In the genomic region with DNA sequence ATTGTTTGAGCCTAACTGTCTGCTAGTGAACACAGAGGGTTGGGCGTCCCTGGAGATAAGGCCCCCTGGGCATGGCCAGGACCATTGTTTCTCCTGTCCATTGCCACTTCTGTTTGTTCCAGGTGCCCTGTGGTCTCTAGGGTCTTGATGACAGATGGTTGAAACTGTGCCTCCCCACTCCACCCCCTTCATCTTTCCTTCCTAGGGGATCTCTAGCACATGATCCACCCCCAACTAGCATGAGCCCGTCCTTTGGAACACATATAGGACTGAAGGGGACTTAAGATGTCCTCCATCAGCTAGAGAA, we compare ENCODE assay signal across 9 mouse cellular contexts. TPM values are rescaled to one million over a fixed set of nuclear protein-coding genes. Genes with fewer than 3 reads are reported as not detected.
A peak's percentile ranks its signal among the peaks of the same experiment; 100 is the strongest.
DNase-seq lines count a peak whose midpoint lies in the region; ATAC-seq and TF ChIP-seq lines count a peak whose summit lies in the region.
"Had no signal": no experiment of that assay in that cellular context is flagged by ENCODE, and none has a peak within 500 bp of the region (broad histone marks: within the 10 kb centered on the region; RNA-seq: fewer than 3 reads in every experiment).

No protein-coding gene starts in this region.

- intact Hi-C loops in left cerebral cortex, postnatal 4 days (cut with DNase I) = no loop called here
- intact Hi-C loops in left cerebral cortex, postnatal 36 days (cut with DNase I) = no loop called here

- 60% methylated on average over 2 of the region's 2 CpGs for WGBS in midbrain, embryonic 10.5 days
- 61% methylated on average over 2 of the region's 2 CpGs for WGBS in midbrain, postnatal 0 days
- 42% methylated on average over 2 of the region's 2 CpGs for WGBS in limb, embryonic 15.5 days
- 53% methylated on average over 2 of the region's 2 CpGs for WGBS in stomach, embryonic 16.5 days

- H3K9ac ChIP-seq in midbrain, postnatal 0 days (replicated peaks; ENCODE audit: low read length, poor library complexity, severe bottlenecking) = no peak overlapping the region
- H3K9ac ChIP-seq in limb, embryonic 15.5 days = no peak overlapping the region
- peak overlapping the region; percentile 90 for H3K9ac ChIP-seq in stomach, embryonic 16.5 days (ENCODE audit: low read length)

- no peaks in the 10 kb centered on the region for H3K9me3 ChIP-seq in erythroblast, embryonic 14.5 days (ENCODE audit: control insufficient read depth, low read length)
- no peaks in the 10 kb centered on the region for H3K9me3 ChIP-seq in midbrain, embryonic 10.5 days (replicated peaks)
- no peaks in the 10 kb centered on the region for H3K9me3 ChIP-seq in midbrain, postnatal 0 days (ENCODE audit: low read length)
- H3K9me3 ChIP-seq in limb, embryonic 15.5 days = no peaks in the 10 kb centered on the region
- H3K9me3 ChIP-seq in stomach, embryonic 16.5 days (replicated peaks; ENCODE audit: control insufficient read depth, low read length) = no peaks in the 10 kb centered on the region

- ATAC-seq in erythroblast, adult 5-6 weeks (replicated peaks; ENCODE audit: low FRiP score, poor library complexity, severe bottlenecking) = no peak
- ATAC-seq in midbrain, postnatal 0 days (ENCODE audit: low FRiP score) = no peak
- ATAC-seq in limb, embryonic 15.5 days (ENCODE audit: insufficient number of reproducible peaks, low FRiP score, low TSS enrichment, low read depth) = no peak
- ATAC-seq in stomach, embryonic 16.5 days (ENCODE audit: insufficient read depth, low FRiP score) = no peak

- H3K4me3 ChIP-seq in erythroblast, embryonic 14.5 days (replicated peaks) = peak overlapping the region; percentile 74
- H3K4me3 ChIP-seq in midbrain, embryonic 10.5 days = peak overlapping the region; percentile 69
- no peak overlapping the region for H3K4me3 ChIP-seq in midbrain, postnatal 0 days (ENCODE audit: low read depth, low read length)
- peak overlapping the region; percentile 98; the same call in 1 of the 2 replicates for H3K4me3 ChIP-seq in limb, embryonic 15.5 days
- peak overlapping the region; percentile 79; the same call in 1 of the 2 replicates for H3K4me3 ChIP-seq in stomach, embryonic 16.5 days (replicated peaks; ENCODE audit: low read length)

- peaks cover 96% of the 10 kb centered on the region for H3K4me1 ChIP-seq in erythroblast, embryonic 14.5 days (ENCODE audit: control insufficient read depth)
- peaks cover 47% of the 10 kb centered on the region for H3K4me1 ChIP-seq in midbrain, embryonic 10.5 days
- H3K4me1 ChIP-seq in midbrain, postnatal 0 days (ENCODE audit: insufficient read depth, low read length) = peaks cover 4% of the 10 kb centered on the region; the same call in 1 of the 2 replicates
- H3K4me1 ChIP-seq in limb, embryonic 15.5 days = peaks cover 40% of the 10 kb centered on the region
- H3K4me1 ChIP-seq in stomach, embryonic 16.5 days (ENCODE audit: control insufficient read depth, insufficient read depth, low read length) = peaks cover 35% of the 10 kb centered on the region

- DNase-seq in midbrain, embryonic 10.5 days (ENCODE audit: low spot score) = no peak
- DNase-seq in midbrain, postnatal 0 days (ENCODE audit: low spot score) = no peak
- no peak for DNase-seq in left cerebral cortex, postnatal 4 days
- no peak for DNase-seq in left cerebral cortex, postnatal 36 days (ENCODE audit: low spot score in 2 of 2)

- no peak overlapping the region for H3K4me2 ChIP-seq in midbrain, postnatal 0 days (ENCODE audit: low read depth, low read length, poor library complexity, severe bottlenecking)
- H3K4me2 ChIP-seq in limb, embryonic 15.5 days = peak overlapping the region; percentile 71
- peak overlapping the region; percentile 63 for H3K4me2 ChIP-seq in stomach, embryonic 16.5 days (ENCODE audit: low read depth, low read length)

- H3K36me3 ChIP-seq in erythroblast, embryonic 14.5 days (ENCODE audit: control insufficient read depth) = peaks cover 27% of the 10 kb centered on the region
- H3K36me3 ChIP-seq in midbrain, embryonic 10.5 days = no peaks in the 10 kb centered on the region
- no peaks in the 10 kb centered on the region for H3K36me3 ChIP-seq in midbrain, postnatal 0 days (ENCODE audit: insufficient read depth, low read length)
- H3K36me3 ChIP-seq in limb, embryonic 15.5 days = peaks cover 7% of the 10 kb centered on the region; the same call in 1 of the 2 replicates
- no peaks in the 10 kb centered on the region for H3K36me3 ChIP-seq in stomach, embryonic 16.5 days (ENCODE audit: control insufficient read depth, insufficient read depth, low read length)

- H3K27ac ChIP-seq in midbrain, embryonic 10.5 days (replicated peaks) = peak overlapping the region; percentile 81
- no peak overlapping the region for H3K27ac ChIP-seq in midbrain, postnatal 0 days (ENCODE audit: low read depth, low read length)
- H3K27ac ChIP-seq in limb, embryonic 15.5 days = peak overlapping the region; percentile 95
- H3K27ac ChIP-seq in stomach, embryonic 16.5 days (ENCODE audit: low read length) = peak overlapping the region; percentile 90

- no peaks in the 10 kb centered on the region for H3K27me3 ChIP-seq in erythroblast, embryonic 14.5 days (ENCODE audit: control insufficient read depth)
- peaks cover 58% of the 10 kb centered on the region for H3K27me3 ChIP-seq in midbrain, embryonic 10.5 days (ENCODE audit: low read depth, poor library complexity, severe bottlenecking)
- peaks cover 21% of the 10 kb centered on the region for H3K27me3 ChIP-seq in midbrain, postnatal 0 days (ENCODE audit: insufficient read depth, low read length)
- no peaks in the 10 kb centered on the region for H3K27me3 ChIP-seq in limb, embryonic 15.5 days
- H3K27me3 ChIP-seq in stomach, embryonic 16.5 days (ENCODE audit: control insufficient read depth, insufficient read depth, low read length) = no peaks in the 10 kb centered on the region

- no peak for TF ChIP-seq CTCF in midbrain, postnatal 0 days (IDR thresholded peaks at IDR 0.05)

RNA-seq across cellular contexts. Expression of a gene that starts 0.8 kb away (rescaled TPM):
- 12.3 and 12.6 TPM in 2 replicates for polyA plus RNA-seq in erythroblast, embryonic 14.5 days (2012)
- 2.1 and 21.7 TPM in 2 replicates for total RNA-seq in erythroblast, adult 5-6 weeks (2015; ENCODE audit: low replicate concordance)
- total RNA-seq in erythroblast, adult 5-6 weeks (2017; ENCODE audit: low replicate concordance) = 1.8 and 3.7 TPM in 2 replicates
- polyA plus RNA-seq in midbrain, embryonic 10.5 days (2016; fragmentation: Nextera tagmentation; extraction: Ambion mirVana) = 32.0 and 36.5 TPM in 2 replicates
- 4.7 and 4.9 TPM in 2 replicates for total RNA-seq in midbrain, postnatal 0 days (2014; rRNA removed)
- polyA plus RNA-seq in midbrain, postnatal 0 days (2015; fragmentation: Nextera tagmentation; extraction: Ambion mirVana) = 4.5 and 4.7 TPM in 2 replicates
- polyA plus RNA-seq in limb, embryonic 15.5 days (2015; fragmentation: Nextera tagmentation; extraction: Ambion mirVana) = 78.4 and 102 TPM in 2 replicates
- 31.4 and 36.2 TPM in 2 replicates for polyA plus RNA-seq in stomach, embryonic 16.5 days (2015; fragmentation: Nextera tagmentation; extraction: Ambion mirVana)
- 1 to 10 TPM; 3.6 to 4.1 TPM for total RNA-seq in left cerebral cortex, postnatal 4 days (2021)
- 10 to 100 TPM; 15.0 to 17.4 TPM for total RNA-seq in left cerebral cortex, postnatal 36 days (2021)

RNA-seq across cellular contexts. Expression of a gene that starts 30.4 kb away (rescaled TPM):
- polyA plus RNA-seq in erythroblast, embryonic 14.5 days (2012) = not detected in 2 replicates
- total RNA-seq in erythroblast, adult 5-6 weeks (2015; ENCODE audit: low replicate concordance) = not detected in 2 replicates
- not detected in 2 replicates for total RNA-seq in erythroblast, adult 5-6 weeks (2017; ENCODE audit: low replicate concordance)
- polyA plus RNA-seq in midbrain, embryonic 10.5 days (2016; fragmentation: Nextera tagmentation; extraction: Ambion mirVana) = not detected in 2 replicates
- 0.16 TPM in 1 of 2 replicates, not detected in the other for total RNA-seq in midbrain, postnatal 0 days (2014; rRNA removed)
- not detected in 2 replicates for polyA plus RNA-seq in midbrain, postnatal 0 days (2015; fragmentation: Nextera tagmentation; extraction: Ambion mirVana)
- polyA plus RNA-seq in limb, embryonic 15.5 days (2015; fragmentation: Nextera tagmentation; extraction: Ambion mirVana) = 10.2 and 11.8 TPM in 2 replicates
- polyA plus RNA-seq in stomach, embryonic 16.5 days (2015; fragmentation: Nextera tagmentation; extraction: Ambion mirVana) = 0.97 and 0.98 TPM in 2 replicates
- not detected for total RNA-seq in left cerebral cortex, postnatal 4 days (2021)
- under 1 TPM in 1 of 2 experiments, not detected in 1; 0.29 TPM for total RNA-seq in left cerebral cortex, postnatal 36 days (2021)
- total RNA-seq: granulocyte monocyte progenitor cell, adult 5-6 weeks had no signal
